Mouse (Mus musculus) cortical plate, adult 2 months (tissue): ENCODE measurements at regions not wholly inside any gene's neighbourhood (a gene's known extent, or its start where the extent isn't known, plus 50 kb on each side); places are given as distances from the start of the nearest gene placed in this dataset.

ENCODE experiments used
- H3K27ac ChIP-seq: fragments of 200-500 bp; 2 replicates; pipeline ENCODE4 v1.5.1; 2012; ENCODE audit warnings: low read length, control low read depth, inconsistent platforms; ENCODE audit not compliant: insufficient read depth
- H3K4me1 ChIP-seq: fragments of 200-500 bp; 2 replicates; pipeline ENCODE4 v1.6.1; 2011; ENCODE audit warnings: low read length; ENCODE audit not compliant: control insufficient read depth, insufficient read depth
- H3K4me3 ChIP-seq: fragments of 200-500 bp; 2 replicates; pipeline ENCODE4 v1.5.1; 2011; ENCODE audit warnings: mild to moderate bottlenecking, low read length, control low read depth; ENCODE audit not compliant: insufficient read depth
- CTCF ChIP-seq: fragments of 200-500 bp; IDR thresholded peaks from 2 replicates; pipeline ENCODE4 v1.5.1; 2011; ENCODE audit warnings: mild to moderate bottlenecking, control low read depth, low read length; ENCODE audit not compliant: insufficient read depth; ENCODE audit errors: extremely low read depth
- POLR2A ChIP-seq: fragments of 200-500 bp; IDR thresholded peaks from 2 replicates; pipeline ENCODE4 v1.6.1; 2011; ENCODE audit warnings: mild to moderate bottlenecking, low read length, control low read depth; ENCODE audit not compliant: insufficient read depth; ENCODE audit errors: extremely low read depth

- no peak overlapping the region for H3K4me3 ChIP-seq
- no peaks in the 10 kb centered on the region for H3K4me1 ChIP-seq
- peak; percentile 63; the same call in 1 of the 2 replicates for TF ChIP-seq CTCF
- TF ChIP-seq POLR2A, result no peak
- no peak overlapping the region for H3K27ac ChIP-seq
Observed at GRCm38 (mm10) chr4:70603209-70603852, 68.5 kb upstream of the Megf9 start.

GRCm38 (mm10) chr4:70601301-70601700, 66.5 kb upstream of the Megf9 start:
- Histone ChIP-seq H3K4me1 (no peaks in the 10 kb centered on the region), H3K27ac (no peak overlapping the region), H3K4me3 (no peak overlapping the region)
- TF ChIP-seq CTCF, result peak; percentile 77
- no peak for TF ChIP-seq POLR2A
